Mouse (Mus musculus) kidney, postnatal 10 days (tissue): ENCODE results near the gene Stx6.
A peak's percentile ranks its signal among the peaks of the same experiment; 100 is the strongest.

Experiments used
- DNase-seq: peaks from one replicate; pipeline ENCODE4 v3.0.0; 2021; ENCODE audit warnings: mixed read lengths

Gene Stx6

DNA sequence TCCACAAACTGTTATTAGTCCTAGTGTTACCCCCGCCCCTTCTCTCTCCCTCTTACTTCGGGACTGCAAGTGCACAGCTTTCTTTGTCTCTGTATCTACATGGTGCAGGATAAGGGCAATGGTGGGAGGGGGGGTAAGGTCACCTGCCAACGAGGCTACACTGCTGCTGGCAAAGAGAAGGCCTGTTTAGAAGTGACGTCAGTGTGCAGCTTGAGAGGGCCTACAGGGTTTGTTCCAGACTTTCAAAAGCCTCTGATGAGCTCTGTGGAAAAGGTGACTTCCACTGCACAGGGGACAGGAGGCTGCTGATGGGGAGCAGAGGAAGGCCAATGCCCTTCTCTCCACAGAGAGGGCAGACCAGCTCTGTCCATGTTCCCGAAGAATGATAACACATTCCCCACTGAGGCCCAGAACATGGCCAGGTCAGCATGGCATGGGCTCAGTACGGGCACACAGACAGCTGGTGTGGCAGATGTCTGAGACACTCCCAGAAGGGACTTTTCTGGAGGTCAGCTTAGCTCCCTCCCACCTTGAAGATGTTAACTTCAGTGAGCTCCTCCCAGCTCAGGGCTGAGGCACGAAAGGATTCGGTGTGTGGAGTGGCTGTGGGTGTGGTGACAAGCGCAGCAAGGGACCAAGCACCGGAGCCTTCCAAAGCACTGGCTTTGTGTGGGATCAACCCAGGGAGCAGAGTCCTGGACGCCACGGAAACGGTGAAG is 78.0 kb downstream of the Stx6 start:
- no peak for DNase-seq

GRCm38 (mm10) chr1:155237390-155237789 is 78.9 kb downstream of the Stx6 start:
- peak; percentile 57 for DNase-seq

GRCm38 (mm10) chr1:155238126-155238525 is 79.6 kb downstream of the Stx6 start:
- DNase-seq: peak; percentile 53

GRCm38 (mm10) chr1:155239169-155239568 is 80.7 kb downstream of the Stx6 start:
- no peak for DNase-seq

- no peak for DNase-seq
These were observed 81.6 kb downstream of the Stx6 start for GRCm38 (mm10) chr1:155239962-155240717.

- DNase-seq: no peak
These were observed 83.4 kb downstream of the Stx6 start for GRCm38 (mm10) chr1:155241701-155242487.

DNA sequence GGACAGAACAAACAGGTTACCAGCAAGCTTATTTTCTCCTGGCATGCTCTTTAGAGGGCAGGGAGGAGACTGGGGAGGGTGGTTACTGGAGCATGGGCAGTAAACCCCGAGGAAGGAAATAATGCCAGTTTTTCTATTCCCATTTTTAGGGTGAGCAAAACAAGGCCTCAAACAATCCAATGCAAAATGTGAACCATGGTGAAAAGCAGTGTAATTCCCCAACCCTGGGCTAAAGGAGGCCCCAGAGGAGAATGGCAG is 83.9 kb downstream of the Stx6 start:
- no peak for DNase-seq

- DNase-seq: peak; percentile 84
These were observed 85.6 kb downstream of the Stx6 start, which contains the start of gene BC034090 for GRCm38 (mm10) chr1:155243797-155244770. BC034090 (minus strand) TSS chr1:155244444.

DNA sequence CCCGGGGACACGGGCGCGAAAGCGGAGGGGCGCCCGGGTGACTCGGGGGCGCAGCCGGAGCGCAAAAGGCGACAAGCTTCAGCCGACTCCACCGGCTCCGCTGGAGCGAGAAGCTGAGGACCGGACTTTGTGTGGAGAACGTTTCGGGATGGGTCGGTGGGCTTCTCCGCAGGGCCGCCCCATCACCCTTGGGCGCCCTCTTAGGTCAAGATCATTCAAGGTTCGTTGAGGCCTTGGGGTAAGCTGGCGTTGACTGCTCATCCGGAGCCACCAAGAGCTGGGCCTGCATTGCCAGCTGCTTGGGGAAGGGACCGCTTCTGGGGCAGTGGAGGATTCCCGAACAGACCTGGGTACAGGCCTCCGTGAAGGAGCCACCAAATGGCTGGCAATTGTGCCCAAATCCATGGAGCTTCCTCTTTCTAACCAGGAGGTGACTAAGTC is 86.3 kb downstream of the Stx6 start:
- DNase-seq: peak; percentile 63

DNA sequence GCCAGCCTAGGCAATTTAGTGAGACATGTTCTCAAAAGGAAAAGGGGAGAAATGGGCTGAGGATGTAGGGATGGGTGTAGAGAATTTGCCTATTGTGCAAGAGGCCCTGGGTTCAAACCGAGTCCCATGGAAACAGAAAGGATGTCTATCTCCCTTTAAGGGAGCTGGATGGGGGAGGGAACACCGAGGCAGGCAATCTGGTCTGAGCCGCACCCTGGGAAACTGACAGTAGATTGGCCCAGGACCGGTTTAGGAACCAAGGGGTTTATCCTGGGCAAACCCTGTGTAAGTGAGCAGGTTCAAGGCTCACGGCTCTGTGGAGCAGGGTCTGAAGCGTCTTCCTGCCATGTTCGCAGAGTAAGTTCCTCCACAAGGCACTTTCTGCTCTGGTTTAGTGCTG is 87.0 kb downstream of the Stx6 start:
- peak; percentile 22 for DNase-seq

DNA sequence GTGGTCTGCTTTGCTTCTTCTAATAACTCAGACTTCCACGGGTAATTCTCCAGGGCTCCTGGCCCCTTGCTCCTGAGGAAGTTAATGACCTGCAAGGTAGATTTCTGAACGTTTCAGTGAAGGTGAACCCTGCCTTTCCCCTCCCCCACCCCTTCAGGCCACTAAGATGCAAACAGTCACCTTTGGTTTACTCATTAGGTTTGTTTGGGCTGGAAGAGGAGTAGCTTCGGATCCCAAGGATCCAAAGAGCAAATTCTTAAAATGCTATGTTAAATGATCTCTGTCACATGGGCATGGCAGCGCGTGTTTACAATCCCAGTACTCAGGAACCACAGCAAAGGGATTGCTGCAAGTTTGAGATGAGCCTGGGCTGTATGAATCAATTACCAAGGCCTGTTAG is 88.9 kb downstream of the Stx6 start:
- DNase-seq: peak; percentile 68

DNA sequence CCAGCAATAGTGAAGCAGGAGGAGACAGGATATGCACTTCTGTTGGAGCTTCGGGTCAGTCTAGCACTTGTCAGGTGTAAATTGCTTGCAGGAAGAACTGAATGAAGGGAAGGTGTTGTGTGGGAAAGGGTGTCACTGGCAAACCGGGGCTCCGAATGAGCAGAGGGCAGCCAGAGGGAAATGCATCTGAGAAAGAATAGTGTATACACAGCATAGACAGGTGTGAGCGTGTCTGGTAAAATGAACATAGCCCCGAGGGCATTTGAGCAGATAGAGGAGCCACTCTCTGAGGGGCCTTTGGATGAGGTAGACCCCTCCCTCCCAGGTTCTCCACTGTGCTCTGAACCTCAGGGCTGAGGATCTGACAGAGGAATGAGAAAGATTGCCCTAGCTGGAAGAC is 89.5 kb downstream of the Stx6 start:
- DNase-seq: peak; percentile 12

GRCm38 (mm10) chr1:155249896-155250295 is 91.4 kb downstream of the Stx6 start:
- DNase-seq: peak; percentile 42

DNA sequence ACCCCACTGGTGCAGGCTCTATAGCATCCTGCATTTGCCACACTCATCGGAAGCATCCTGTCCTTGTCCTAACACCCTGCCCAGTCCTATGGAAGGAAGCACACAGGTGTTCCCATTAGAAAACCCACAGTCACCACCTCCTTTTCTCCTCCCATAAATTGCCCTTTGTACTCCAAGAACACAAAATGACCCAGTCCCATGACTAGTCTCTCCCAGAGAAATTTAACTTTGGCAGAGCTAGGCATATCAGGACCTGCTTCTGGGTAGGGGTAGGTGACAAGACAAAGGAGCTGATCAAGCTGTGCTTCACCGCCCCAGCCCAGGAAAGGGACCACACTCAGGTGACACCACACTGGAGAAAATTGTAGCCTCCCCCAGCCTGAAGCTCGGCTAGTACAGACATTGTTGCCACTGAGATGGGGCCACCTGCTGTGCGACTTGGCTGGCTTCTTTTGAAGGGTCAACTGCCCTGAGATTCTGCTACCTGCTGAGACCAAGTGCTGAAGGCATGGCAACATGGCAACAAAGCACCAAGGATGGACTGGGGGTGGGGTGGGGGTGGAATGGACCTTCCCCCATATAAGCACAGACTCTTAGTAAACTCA is 92.1 kb downstream of the Stx6 start:
- no peak for DNase-seq

DNA sequence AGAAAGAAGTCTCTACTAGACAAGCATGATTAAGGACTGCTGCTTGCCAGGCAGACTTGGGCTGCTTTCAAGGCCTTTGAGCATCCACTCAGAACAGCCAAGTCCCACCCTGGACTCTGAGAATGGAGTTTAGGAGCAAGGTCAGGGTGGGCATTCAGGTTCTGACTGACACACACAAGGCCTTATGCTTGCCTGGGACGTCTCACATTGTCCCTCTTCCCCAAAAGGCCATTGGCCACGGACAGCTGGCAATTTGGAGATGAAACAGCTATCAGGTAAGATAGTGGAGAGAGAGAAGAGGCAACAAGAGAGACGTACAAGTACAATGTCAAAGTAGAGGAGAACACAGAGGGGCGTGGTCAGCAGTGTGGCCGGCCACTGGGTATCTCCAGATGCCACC is 93.1 kb downstream of the Stx6 start:
- no peak for DNase-seq

DNA sequence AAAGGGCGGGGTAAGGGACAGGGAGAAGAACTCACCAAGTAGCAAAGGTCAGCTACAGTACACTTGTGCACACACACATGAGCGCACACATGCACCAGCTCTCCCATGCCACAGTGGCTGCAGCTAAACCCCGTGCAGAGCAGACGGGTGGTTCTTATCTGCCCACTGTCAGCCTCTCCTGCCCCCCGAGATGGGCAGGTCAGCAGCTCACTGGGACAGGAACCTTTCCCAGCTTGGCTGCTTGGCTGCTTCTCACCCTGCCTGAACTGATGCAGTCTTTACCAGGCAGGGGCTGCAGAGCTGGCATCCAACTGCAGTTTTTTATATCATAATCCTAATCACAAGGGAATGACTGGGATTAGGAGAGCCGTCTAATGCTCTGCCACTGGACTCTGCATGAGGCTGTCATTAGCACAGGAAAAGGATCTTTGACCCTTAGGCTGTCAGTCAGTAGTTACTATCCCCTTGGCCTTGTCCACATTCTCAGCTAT is 94.2 kb downstream of the Stx6 start:
- peak; percentile 30 for DNase-seq

GRCm38 (mm10) chr1:155253126-155253525 is 94.6 kb downstream of the Stx6 start:
- DNase-seq: peak; percentile 0

GRCm38 (mm10) chr1:155254309-155254708 is 95.8 kb downstream of the Stx6 start:
- DNase-seq: peak; percentile 1
